Mouse (Mus musculus) E14TG2a.4 (cell line): ENCODE data around the gene Faim.

Experiments used
- CTCF ChIP-seq: conservative IDR thresholded peaks from 2 replicates; pipeline ENCODE4 v1.5.1; 2014; ENCODE audit warnings: low read length
- NANOG ChIP-seq: IDR thresholded peaks from 2 replicates; pipeline ENCODE4 v1.6.1; 2014; ENCODE audit warnings: borderline replicate concordance, low read length, mixed read lengths
- POU5F1 ChIP-seq: IDR thresholded peaks from 2 replicates; pipeline ENCODE4 v1.6.1; 2014; ENCODE audit warnings: low read length, borderline replicate concordance

DNA sequence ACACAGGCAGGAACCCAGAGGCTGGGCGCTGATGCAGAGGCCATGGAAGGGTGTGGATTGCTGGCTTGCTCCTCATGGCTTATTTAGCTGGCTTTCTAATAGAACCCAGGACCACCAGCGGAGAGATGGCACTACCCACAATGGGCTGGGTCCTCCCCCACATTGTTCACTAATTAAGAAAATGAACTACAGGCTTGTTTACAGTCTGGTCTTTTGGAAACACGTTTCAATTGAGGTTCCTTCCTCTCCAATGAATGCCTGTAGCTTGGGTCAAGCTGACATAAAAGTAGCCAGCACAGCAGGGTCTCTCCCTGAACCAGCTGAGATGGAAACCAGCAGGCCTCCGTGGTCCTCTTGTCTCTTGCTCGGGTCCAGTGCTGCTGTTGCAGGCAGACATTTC is 35.0 kb downstream of the Faim start:
- TF ChIP-seq CTCF (no peak), POU5F1 (no peak), NANOG (no peak)
